Mouse (Mus musculus) cerebellum, postnatal 10 days (tissue): ENCODE results near the gene Grb14.

Source experiments
- DNase-seq, 2 experiments: peaks; one replicate each; pipeline ENCODE4 v3.0.0; 2021; ENCODE audit warnings: mixed read lengths in 2 of 2

The Grb14 gene

DNA sequence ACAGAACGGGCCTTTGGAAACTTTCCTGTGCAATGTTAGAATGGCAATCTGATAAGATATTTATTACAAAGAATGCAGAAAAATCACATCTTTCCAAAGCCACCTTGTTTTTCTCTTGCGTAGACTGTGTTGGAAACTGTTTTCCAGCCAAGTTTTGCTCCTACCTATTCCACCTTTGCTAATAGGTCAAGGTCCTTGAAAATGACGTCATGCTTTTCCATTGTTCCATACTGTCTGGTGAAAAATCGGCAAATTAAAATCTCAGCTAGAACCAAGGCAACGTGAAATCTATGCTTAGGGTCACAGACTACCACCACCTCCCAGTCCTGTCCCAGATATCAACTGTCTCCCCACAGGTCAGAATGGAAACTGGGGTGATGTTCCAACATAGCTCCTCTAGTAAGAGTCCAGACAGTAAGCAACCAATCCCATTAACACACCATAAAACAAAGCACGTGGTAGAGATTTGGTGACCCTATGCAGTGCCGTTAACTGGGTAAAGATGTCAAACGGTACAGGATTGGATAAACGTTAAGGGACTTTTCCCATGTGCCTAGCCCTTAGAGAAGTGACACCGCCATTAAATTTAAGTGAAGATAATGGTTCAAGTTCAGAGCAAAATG lies 50.9 kb downstream of the Grb14 start:
- DNase-seq: no peak

DNA sequence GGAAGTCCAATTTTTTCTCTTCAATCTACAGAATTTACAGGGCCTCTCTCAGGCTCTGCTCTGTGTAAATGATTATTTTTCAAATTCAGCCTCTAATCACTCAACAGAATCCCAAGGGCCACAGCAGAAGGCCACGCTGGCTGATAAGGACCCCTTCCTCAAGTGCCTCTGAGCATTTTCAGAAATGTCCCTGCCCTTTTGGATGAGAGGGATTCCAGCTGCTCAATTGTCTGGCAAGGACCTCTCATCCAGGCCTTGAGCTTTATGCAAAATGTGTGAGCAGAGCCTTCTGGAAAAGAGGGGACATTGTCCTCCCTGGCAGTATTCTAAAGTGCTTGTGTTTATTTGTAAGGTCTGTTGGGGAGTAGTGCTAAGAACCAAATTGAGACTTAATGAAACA lies 51.7 kb downstream of the Grb14 start:
- DNase-seq: no peak

DNA sequence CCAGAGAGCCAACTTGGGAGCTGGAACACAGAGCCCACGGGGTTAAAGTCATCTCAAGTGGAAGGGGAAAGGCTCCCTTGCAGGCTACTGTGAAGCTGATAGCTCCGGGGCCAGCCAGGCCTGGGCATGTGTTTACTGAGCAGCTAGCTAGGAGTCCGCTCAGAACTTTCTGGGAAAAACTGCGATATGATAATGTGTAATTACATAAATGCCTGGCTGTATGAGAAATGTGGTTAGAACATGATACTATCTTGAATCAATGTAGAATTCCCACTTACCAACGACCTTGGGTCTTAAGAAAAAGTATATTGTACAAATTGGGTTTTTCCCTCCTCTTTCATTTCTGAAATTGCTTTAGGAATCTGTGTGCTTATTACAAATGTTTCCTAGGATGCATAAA lies 53.0 kb downstream of the Grb14 start:
- no peak for DNase-seq

DNA sequence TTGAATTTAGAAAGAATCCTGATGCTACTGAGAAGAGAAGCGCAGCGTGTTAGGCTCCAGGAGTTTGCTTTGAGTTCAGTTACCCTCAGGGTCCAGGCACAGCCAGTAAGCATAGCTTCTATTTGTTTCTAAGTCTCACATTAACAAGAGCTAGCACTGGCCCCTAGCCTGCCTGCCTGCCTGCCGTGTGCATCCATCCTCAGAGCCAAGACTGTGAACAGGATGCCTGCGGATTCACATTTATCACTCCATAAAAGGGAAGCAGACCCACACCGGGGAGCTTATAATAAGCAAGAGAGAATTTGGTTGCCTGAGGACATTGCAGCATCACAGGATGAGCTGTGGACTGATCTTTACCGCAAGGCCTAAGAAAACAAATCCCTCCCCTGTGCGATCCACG lies 53.8 kb downstream of the Grb14 start:
- peak; percentile 27 to 47 for DNase-seq

DNA sequence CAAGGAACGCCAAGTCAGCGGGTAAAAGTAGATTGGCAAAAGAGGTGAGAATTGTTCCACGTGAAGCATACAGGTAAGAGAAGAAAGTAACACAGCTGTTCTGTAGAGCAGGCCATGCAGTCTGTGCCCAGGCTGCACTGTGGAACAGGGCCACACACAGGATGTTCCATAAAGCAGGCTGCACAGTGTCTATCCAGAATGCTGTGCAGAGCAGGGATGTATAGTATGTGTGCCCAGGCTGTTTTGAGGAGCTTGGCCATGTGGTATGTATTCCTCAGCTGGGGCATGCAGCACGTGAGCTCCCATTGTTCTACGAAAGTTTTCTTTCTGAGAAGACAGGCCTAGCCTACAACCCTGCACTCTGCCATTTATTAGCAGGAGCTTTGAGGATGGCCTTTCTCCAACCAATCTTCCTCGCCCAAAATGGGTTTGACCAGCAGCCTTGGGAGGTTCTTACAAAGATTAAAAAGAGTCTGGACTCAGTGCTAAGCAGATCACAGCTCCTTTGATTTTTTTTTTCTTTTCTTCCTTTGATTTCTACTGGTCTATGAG lies 57.8 kb downstream of the Grb14 start:
- no peak for DNase-seq

DNA sequence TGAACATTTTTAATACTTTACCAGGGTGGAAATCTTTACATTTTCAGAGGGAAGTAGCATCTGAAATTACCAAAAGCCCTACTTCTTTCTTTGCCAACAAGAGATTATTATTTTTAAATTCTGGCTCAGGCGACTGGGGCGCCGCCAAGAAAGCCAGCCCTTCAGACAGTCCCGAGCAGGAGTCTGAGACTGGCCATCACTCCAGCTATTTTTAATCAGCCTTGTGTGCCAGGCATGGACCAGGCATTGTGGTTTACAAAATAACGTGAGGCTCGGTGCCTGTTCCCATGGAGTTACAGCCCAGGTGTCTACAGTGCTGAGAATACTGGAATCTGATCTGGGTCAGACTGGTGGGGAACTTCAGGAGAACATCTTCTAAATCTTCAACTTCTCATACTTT lies 58.5 kb downstream of the Grb14 start:
- peak; percentile 64 to 72 for DNase-seq

DNA sequence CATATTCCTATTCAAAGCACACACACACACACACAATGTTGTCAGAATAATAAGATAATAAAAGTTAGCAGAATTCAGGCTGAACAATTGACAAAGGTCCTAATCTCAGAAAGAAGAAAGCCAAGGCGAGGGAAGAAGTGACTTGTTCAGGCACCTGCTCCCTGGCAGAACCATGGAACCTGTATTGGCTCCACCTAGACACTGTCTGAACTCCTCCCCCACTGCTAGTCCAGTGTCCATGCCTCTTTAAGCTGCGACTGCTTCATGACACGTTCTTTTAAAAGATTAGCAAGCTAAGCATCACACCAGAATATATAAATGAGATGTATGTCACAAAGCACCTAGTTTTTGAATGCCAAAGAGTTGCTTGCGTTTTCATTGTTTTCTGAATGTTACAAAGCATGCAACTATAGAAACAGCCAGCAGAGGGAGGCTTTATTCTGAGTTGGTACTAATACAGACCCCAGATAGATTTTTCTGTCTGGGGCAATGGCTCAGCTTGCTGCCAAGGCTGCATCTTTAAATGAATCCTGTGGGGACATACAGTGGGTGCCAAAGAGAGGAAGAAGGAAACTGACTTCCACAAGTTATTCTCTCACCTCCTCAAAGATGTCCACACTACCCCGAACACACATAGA lies 59.4 kb downstream of the Grb14 start:
- peak; percentile 74 to 79 for DNase-seq

DNA sequence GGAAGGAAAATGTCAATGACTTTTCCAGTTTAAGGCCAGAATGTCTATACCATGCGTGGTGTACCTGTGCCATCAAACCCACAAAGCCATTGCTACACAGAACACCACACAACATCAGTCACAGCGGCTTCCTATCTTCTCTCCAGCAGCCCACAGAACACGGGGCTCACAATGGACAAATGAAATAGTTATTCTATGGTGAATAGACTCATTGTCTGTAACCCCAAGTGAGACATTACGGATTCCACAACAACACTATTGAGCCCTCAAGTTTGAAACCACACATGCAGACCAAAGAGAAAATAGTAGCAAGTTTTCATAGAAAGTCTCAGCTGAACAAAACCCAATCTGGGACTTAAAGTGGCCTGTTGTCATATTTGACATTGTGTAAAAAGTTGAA lies 62.6 kb downstream of the Grb14 start:
- DNase-seq: no peak

DNA sequence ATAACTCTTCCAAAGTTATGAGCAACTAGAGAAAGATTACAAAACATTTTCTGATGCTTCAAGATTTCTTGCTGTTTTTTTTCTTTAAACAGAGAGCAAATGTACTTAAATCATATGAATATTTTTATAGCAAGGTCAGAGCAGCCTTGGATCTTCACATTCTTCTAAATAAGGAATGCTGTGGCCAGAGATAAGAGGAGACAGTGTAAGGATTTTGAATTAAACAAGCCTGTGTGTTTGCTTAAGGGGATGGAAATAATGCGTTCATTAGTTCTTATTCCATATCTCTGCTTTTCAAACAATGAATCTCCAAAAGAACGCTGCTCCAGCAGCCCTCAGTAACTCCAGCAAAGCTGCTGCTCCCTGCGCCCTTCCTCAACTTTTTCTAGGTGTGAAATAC lies 63.4 kb downstream of the Grb14 start:
- no peak for DNase-seq

DNA sequence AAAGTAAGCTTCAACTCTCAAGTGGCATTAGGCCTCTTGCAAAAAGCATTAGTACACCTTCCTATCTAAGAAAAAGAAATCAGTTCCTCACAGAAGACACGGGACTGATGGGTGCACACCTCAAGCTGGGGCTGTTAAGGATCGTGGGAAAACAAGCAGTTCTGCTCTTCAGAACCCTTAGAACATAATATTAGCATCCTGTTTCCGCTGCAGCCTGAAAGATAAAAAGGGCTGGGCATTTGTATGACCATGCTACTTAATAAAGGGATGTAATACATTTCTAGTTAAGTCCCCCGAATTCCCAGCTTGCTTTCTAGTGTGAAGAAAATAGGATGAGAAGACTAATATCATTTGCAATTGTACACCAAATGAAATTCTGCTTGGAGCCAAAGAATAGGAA lies 65.1 kb downstream of the Grb14 start:
- DNase-seq: no peak

DNA sequence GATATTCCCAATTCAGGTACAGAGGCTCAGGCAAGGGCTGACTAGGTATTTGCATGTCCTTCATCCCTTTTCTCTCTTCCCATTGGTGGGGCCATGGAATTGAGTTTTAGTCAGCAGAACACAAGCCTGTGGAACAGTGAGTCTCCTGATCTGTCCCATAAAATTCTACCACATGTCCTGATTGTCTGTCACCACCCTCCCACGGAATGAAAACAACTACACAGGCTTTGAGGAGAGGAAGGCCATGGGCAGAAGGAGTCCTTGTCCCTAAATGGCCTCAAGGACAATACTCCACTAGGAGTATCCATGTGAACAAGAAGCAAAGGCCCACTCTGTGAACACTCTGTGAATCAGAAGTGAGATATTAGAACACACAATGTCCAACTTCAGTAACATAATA lies 69.3 kb downstream of the Grb14 start:
- DNase-seq: no peak

DNA sequence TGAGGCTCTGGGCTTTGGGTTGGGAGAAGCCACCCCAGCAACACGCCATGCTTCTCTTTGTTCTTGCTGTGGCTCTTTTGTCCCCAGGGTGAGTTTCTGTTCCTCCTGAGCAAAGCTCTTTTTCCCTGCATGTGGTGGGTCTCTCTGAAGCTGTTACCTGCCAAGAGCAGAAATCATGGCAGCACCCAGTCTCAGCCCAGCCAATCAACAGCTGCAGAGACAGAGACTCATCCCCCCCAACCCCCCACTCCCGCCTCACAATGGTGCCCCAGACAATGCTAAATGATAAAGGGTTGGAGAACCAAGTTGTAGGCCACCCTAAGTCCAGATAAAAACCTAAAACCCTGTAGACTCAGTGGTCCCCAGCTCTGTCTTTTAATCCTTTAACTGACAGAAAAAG lies 75.6 kb downstream of the Grb14 start:
- no peak for DNase-seq

DNA sequence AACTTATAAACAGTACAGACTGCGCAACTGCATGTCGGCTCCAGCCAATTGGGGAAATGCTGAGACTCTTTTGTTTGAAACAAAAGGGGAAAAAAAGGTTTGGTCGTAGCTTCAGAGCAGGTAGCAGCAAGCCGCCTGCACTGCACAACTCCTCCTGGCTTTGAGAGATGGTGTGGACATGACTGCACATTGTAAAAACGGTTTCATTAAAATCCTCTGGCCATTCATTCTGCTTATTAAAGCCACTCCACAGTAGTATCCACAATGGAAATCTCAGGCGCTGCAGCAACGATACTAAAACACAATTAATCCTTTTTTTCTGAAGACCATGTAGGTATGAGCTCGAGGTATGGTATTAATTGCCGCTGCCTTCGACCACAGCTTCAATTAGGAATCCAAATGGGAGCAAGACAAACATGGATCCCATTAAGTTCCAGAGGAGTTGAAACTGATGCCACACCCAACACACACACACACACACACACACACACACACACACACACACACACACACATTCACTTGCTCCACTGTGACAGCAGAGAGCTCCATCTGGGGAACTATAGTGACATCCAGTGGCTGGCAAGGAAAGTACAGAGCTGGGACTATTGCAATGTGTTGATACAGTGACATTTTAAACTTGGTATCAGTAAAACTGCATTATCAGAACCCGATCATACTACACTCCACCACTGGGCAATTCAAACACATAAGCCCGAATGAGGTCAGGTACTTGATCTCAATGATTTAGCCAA lies 76.2 kb downstream of the Grb14 start:
- peak; percentile 63 to 69 for DNase-seq

DNA sequence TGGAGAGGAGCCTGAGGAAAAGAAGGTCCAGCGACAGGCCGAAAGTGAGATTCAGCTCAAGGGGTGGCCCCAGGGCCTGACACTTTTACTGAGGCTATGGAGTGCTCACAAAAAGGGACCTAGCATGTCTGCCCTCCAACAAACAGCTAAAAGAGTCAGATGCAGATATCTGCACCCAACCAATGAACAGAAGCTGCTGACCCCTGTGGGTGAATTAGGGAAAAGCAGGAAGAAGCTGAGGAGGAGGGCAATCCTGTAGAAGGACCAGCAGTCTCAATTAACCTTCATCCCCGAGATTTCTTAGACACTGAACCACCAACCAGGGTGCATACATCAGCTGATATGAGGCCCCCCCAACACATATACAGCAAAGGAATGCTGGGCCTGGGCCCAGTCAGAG lies 77.3 kb downstream of the Grb14 start:
- DNase-seq: peak in 1 of 2 experiments; percentile 9

DNA sequence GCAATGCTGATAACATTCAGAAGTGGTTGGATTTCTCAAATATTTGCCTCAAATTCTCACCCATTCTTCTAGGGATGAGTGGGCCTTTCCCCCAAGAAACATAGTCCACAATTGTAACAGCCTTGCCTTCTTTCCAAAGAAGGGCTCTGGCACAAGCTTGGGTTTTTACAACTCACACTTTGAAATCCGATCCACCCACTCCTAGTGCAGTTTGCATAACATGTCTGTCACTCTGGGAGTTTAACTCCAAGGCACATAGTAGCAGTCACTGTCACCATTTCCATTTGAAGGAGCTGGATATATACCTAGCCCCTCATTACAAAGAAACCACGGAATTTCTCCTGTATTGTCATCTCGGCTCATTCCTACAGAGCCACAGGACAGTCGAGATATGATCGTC lies 103.9 kb downstream of the Grb14 start:
- DNase-seq: no peak

DNA sequence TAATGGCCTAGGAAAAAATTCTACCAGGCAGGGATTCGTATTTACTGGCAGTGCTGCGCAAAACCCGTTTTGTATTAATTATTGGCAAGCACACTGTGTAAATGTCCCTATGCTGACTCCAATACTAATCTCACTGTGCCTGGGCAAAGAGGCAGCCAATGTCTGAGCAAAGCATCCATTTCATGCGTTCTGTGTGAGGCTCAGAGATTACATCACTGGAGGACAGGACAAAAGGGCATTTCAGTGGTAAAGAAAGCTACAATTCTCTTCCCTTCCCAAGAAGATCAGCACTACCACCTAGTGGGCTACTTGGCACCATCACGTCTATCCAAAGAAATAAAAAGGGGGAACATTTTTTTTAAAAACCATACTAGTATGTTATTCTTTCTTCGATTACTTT lies 109.3 kb downstream of the Grb14 start:
- peak; percentile 53 to 60 for DNase-seq

DNA sequence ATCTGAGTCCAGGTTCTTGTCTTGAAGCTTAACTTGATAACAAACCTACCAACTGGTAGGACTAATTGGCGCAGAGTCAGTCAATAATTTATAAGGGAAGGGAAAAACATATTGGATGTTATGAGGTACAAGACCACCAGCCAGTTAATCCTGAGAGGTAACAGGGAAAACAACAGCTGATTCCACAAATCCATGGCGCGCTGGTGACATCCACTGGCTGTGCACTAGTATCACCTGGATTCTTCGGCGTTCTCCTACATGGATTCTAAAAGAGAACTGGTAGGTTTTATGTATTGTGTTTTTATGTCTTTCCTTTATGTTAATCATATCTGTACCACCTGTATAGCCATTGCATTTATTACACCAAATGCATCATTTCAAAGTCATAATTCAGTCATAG lies 119.9 kb downstream of the Grb14 start:
- peak; percentile 64 to 68 for DNase-seq

DNA sequence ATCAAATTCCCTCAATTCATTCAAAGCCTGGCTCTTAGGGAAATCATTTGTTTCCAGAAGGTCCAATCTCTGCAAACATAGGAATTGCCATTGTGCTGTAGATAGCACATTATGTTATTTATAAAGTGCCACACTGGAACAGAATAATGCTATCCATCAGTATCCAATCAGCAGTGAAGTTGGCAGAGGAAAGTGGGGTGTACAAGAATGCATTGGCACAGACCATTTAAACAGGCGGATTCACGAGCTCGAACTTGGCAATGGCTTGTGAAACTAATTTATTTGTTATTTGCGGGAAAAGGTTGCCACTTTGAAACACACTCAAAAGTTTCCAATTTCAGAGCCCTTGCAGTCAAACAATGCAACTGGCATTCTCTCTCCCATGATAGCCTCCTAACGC lies 126.9 kb downstream of the Grb14 start:
- no peak for DNase-seq

DNA sequence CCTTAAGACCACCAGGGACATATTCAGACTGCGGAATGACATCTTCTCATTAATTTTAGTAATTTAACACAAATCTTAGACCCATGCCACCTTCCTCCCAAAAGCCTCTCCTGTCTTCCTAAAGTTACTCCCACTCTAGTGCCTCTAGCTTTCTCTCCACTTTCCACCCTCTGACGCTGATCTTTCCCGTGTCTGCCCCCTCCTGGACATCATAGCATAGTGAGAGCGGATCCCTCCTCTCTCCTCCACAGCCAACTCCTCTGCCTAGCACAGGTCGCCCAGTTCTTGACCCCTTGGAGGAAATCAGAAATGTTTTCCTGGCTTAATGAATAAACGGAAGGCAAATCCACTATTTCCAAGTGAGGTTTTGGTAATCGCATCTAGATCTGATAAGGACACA lies 131.6 kb downstream of the Grb14 start:
- peak in 1 of 2 experiments; percentile 5 for DNase-seq

DNA sequence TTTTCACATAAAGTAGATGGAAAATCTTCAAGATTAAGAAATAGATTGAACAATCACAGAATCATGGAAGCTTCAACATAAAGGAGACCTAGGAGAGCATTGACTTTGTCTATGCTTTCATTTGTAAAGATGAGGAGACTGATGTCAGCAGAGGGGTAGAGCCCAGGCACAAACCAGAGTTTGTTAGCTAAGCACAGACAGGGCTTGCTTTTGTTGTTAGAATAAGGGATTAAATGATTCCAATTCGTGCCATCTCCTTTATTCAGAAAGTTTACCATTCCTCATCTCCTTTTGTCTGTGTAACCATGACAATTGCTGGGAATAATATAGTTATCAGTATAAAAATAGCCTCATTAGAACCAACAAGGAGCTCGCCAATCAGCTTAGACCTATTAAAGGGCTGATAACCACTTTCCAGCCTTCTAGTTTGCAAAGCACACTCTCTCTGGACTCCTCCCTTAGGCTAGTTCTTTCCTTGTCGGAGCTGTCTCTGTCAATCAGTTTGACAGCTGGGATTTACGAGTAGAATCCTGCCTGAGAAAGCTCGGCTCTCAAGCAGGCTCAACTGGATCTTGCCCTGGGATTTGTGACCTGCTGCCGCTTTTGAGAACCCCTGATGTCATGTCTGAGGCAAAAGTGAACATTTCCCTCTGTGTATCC lies 137.6 kb downstream of the Grb14 start:
- DNase-seq: no peak

DNA sequence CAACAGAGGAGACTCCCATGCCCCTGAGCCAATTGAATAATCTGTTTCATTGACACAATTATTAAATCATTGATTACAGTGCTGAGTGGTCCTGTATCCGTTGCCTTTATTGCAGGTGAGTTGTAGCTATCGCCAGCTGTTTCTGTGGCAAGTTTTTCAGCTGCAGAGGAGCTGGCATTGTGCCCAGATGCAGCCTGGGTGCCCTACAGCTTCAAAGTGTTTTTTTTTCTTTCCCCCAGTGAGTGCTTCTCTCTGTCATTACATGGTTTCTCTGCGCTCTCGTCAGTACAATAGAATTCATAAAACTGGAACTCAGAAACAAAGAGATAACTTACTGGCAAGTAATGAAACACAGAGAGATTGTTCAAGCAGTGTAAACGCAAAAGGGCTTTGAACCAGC lies 139.1 kb downstream of the Grb14 start:
- DNase-seq: peak; percentile 11

DNA sequence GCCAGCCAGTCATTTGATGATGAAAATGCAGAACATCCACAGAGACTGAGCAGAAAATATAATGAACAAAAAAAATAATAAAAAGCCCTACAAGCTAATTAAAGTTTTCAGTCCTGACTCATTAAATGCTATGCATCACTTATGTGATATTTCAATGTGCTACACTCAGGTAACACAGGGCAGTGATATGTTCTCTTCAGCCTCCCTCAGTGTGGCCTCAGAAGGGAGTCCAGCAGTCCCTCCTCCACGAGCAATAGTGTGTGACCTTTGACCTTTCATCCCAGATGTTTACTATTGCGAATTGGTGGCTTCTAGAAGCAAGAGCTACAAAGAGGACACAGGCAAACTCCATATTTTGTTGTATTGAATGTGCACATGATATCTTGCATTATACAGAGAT lies 146.5 kb downstream of the Grb14 start:
- DNase-seq: no peak
